Mouse (Mus musculus) spleen, adult 18-20 months (tissue): ENCODE measurements at regions not wholly inside any gene's neighbourhood (a gene's known extent, or its start where the extent isn't known, plus 50 kb on each side); places are given as distances from the start of the nearest gene placed in this dataset.

Experiments used
- DNase-seq, 2 experiments: peaks; one replicate each; pipeline ENCODE4 v3.0.0; 2022; ENCODE audit warnings: mixed read lengths in 2 of 2

DNA sequence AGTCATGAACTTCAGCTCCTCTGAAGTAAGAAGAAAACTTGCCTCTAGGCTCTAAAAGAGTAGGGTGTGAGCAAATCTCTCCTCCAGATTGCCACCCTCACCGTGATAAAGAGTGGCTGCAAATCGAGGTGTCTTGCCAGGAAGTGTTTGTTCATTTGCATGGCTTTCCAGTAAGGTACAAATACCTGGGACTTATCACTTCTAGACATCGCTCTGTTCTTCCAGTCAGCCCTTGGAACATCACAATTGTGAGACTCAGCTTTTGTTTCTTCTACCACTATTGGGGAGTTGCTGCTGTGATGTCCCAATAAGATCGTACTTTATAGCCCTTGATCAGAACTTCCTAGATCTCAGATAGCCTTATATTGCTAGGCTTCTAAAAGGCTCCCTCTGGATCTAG is 566.9 kb upstream of the A1bg start:
- DNase-seq, result no peak

DNA sequence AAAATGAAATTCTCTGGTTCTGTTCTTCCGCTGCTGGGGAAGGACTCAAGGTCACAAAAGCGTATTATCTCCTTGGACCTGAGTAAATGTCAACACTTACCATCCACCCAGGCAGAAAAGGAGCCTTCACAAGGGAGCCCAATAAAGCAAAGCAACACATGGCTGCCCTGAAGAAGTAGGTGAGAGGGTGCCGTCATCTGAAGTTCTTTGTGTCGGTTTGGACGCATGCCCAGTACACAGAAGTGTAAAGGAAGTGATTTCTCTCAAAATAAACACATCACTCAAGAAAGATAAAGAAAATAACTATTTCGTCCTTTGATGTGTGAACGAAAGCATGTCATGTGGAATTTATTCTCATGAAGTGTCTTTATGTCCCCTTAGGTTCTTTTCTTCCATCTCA is 559.0 kb upstream of the A1bg start:
- no peak for DNase-seq

DNA sequence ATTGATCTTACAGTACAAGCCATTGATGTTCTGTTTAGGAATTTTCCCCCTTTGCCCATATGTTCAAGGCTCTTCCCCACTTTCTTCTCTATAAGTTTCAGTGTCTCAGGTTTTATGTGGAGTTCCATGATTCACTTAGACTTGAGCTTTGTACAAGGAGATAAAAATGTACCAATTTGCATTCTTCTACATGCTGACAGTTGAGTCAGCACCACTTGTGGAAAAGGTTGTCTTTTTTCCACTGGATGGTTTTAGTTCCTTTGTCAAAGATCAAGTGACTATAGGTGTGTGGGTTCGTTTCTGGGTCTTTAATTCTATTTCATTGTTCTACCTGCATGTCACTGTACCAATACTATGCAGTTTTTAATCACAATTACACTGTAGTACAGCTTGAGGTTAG is 551.1 kb upstream of the A1bg start:
- DNase-seq, result no peak

DNA sequence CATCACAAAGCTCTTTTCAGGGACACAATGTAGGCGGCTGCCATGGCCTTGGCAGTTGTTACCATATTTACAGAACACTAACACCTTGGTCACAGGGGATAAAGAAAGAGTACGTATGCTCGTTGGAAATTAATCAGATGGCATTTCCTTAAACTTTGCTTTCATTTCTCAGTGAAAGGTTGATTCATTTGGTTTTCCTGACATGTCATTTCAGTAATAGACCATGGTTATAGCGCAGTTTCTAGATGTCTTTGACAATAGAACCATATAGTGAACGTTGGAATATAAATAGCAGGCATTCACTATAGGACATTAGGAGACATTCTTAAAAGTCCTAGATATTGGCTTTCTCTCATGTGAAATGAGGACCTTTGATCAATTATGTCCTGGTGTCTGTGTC is 532.2 kb upstream of the A1bg start:
- no peak for DNase-seq

DNA sequence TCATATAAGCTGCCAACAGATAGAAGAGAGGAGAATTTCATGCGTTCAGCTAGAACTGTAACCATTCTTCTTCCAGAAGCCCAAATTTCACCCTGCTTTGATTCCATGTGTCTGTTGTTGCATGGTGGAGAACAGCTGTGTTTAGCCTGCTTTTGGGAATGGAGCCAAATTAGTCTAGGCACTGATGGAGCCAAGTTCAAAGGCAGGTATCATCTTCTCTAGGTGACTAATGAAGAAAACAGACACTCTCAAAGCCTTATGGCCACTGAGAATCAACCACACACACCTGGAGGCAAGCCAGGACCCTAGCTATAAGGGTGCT is 531.5 kb upstream of the A1bg start:
- no peak for DNase-seq

DNA sequence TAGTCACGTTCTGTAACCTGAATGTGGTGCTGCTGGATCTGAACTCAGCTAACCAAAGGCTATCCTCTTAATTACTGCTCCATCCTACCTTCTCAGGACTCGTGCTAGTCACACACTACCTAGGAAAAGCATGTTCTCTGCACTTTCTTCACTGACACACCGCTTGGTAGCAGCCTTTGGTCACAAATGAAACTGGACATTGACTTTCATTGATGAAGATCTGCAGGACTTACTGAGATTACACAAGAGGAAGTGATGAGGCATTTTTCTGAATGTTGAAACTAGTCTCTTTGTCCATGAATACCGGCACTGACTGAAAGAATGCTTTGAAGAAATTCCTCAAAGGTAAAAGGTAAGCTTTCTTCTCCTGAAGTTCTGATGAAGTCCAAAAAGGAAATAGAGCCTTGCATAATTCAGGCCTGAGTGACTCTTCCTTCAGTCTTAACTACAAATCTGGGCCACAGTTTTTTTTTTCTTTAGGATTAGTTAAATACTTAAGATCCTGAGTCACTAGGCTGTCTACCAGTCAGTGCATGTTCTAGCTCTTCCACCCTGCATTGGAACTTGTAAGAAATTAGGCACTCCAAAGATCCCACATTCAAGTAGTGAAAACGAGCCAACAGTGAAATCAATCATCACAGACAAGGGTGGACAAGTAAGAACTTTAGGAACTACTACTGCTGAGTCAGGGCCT is 531.0 kb upstream of the A1bg start:
- DNase-seq, result no peak

DNA sequence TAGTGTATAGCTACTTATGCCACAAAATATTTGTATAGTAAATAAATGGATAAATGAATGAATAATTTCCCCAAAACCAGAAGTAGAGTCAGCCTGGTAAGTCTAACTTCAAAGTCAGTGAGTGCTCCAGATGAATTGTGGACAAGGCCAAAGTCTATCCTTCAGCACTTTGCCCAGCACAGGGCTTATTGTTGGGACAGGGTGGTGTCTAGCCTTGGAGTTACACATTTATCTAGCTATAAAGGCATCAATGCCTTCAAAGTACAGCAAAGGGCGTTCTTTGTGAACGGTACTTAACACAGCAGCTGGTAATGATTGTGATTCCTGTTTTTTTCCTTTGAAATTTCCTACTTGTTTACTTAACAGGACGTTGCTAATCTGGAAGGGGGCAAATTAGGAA is 527.4 kb upstream of the A1bg start:
- no peak for DNase-seq

DNA sequence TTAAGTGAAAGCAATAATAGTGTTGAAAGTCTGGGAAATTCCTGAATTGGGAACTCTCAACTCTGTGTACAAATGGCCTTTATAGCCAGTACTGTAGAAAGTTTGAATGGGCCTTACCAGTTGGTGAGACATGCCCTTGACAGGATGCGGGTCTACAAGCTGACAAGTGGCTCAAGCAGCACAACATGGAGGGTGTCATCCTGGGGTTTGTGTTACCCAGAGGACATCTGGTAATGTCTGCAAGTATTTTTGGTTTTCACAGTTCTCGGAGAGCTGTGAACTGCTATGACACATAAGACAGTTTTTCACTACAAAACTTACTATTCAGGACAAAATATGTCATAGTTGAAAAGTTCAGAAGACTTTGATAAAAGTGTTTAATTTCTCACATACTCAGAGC is 525.7 kb upstream of the A1bg start:
- no peak for DNase-seq

DNA sequence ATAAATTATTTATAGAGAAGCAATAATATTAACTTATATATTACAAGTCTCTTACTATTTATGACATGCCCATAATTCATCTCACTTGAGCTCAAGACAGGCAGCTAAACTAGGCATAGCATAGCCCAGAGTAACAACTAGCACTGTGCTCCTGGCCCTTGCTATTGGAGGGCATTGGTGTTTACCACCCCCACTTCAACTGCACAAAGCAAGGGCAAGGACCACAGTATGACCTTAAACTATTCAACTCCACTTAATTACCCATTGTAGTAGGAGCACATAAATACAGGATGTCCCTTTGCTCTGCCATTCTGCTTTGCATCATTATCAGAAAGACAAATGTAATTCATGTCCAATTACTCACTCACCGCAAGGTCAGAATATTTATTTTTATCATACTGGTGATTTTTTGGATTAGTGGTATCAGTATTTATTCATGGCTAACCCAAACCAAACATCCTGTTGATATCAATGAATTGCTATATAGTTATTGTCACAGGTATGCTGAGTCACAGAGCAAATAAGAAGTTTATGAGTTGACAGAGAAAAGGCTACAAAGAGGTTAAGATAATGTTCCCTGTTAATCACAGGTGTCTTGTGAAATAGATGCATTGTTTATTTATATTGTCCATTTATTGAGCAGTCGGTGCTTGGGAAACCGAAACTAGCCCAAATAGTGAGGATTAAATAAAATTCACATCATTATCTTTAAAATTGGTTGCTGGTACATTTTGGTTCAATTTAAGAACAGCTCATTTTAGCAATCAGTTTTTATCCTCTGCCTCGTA is 523.4 kb upstream of the A1bg start:
- DNase-seq, result no peak

DNA sequence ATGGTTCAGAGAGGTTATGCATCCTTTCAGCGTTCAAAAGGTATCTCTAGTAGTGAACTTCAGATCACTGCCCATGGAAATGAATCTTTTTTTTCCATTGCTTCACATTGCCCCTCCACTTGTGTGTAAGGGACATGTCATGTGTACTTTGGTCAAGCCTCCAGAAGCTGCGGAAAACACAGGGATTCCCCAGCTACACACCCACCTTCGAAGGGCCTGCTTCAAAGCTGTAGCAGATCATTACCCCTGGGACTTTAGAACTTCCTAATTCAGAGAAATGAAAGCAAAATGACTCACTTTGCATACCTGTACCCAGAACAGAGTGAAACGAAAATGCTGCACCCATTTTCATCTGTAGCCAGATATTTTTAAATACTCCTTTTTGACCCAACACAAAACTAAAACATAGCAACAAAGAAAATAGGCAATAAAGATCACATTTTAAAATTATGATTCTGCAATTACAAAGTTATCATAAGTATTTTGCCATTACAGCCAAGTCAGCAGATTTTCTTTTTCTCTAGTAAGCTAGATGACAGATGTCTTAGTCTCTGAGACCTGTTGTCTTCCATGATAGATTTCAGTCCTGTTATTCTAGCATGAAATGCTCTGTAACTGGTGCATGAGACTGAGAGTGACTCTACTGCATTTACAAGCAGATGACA is 519.1 kb upstream of the A1bg start:
- peak; percentile 30 to 59 for DNase-seq

DNA sequence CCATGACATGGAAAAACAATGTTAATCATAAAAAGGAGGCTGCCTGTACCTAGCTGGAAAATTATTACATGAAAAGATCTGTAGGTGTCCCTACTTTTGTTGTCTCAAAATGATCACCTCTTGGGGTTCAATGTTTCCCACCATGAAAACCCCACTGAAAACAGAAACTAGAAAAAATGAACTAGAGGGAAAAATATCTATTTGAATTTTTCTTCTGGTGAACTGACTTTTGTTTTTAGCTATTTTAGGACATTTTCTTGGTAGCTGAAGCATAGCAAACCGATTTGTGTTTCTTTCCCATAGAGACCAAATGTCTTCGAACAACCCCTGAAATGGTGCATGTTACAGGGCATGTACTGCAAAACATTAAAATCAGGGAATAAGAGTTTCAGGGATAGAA is 518.2 kb upstream of the A1bg start:
- no peak for DNase-seq

DNA sequence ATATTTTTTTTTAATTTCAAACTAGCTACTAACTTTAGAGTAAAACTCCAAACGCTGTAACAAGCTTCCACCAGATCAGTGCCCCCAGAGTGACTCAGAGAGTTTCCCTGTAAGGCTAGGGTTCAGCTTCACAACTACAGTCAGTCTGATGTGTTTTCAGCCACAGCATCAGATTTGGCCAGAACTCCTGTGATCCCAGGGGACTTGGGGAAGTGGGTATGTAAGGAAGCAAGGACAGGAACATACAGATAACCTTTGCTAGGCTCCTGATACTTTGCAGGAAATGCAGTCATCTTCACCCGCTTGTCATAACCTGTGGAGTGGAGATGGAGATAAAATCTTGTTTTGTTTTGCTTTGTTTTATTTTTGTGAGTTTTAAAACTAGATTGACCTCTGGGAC is 517.5 kb upstream of the A1bg start:
- no peak for DNase-seq

DNA sequence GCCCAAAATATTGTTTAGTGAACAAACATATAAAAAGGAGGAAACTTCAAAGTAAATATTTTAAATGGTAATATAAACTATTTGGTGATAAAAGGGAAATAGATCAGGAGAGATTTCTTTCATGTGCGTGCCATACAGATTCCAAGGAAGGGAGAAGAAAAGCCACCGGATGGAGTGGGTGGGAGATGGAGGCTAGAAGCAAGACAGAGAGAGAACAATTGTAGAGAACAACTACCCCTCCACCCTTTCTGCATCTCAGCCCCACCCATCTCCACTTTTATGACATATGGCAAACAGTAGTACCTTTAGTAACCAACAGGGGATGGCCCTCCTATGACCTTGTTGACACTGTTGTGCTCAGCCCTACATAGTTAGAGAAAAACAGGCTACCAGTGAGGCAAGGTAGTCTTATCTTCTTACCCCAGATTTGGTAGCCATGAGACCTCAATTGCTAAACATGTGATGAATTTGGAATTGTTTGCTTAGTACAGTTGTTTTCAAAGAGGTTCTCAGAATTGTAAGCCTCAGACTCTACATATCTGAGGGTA is 516.9 kb upstream of the A1bg start:
- no peak for DNase-seq

DNA sequence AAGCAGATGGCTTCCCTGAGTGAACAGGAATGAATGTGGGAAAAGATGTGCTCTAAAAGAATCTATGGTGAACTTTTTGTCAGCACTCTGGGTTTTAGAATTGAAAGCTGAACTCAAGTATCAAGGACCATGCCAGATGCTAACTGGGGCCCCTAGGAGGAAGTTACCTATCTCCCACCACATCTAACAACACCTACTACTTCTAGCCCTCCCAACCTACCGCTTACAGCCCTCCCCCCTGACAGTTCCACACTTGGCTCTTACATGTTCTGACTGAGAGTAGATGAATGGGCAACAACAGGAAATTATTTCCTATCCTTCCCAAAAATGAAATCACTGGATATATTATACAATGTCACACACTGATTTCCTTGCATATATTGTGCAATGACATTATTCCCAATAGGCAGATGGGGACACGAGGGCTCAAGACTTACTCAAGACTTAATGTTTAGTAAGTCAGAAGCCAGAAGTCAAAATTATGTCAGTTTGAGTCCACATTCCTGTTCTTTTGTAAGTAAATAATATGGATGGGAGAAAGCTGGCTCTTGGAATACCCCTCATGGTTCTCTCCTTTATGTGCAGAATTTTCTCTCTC is 506.1 kb upstream of the A1bg start:
- no peak for DNase-seq

DNA sequence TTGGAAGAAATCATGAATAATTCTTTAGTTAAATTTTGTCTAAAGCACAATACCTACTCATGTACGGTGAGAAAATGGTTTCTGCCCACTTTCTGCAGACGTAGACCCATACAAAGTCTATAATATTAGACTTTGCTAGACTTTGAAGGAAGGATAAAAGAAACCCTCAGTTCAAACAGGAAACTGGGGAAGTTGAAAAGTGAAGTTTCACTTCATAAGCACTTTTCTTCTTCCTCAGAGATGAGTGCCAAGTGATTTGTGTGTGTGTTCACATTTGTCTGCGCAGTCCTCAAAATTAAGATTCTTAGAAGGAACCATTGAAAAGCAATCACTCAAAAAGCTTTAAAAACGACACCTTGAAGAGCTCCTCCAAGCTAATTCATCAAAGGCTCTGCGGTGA is 500.2 kb upstream of the A1bg start:
- DNase-seq, result no peak

DNA sequence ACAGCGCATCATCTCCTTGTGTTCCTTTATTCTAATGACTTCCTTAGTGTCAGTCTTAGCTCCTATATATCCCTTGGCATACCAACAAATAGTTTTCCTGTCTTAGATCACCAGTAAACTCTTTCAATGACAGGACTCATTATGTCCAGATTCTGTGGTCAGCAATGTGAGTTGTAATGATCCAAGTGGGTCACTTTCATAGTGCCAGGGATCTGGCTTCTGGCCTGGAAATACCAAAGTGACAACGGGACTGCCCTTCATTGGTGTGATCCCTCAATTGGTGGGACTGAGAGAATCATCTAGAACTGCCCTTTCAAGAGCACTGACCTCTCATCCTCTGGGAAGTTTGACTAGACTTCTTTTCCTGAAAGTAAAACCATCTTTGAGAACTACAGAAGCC is 494.7 kb upstream of the A1bg start:
- no peak for DNase-seq

DNA sequence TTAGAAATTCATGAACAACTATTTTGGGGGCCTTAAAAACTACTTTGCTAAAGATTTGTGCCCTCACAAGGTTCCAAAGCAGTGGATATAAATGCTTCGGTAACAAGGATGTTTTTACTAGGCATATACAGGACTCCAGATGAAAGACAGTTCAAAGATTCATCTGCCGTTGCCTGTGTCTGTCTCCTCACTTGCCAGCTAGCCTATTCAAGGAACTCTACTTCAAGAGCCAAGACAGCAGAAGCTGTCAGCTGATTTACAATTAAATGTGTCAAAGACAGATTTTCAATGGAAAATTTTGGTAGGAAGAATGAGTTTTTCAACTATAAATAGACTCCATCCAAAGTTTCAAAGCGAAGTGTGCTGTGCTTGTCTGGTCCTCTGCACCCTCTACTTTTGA is 494.0 kb upstream of the A1bg start:
- no peak for DNase-seq

DNA sequence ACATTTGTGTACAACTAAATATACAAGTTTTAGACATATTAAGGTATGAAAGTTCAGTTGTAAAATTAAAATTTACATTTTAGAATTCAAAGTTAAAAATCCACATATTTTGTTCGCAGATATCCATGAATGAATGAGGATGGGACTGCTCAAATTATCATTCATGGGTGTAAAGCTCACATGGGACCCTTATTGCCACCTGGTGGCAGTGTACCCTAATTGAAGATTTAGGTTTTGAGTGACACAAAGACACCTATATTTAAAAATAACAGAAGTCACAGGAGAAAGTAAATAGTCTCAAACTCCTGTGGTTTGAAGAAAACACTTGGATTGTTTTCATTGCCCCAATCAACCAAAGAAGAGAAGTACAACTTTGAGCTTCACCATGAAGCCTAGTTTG is 492.8 kb upstream of the A1bg start:
- peak in 1 of 2 experiments; percentile 53 for DNase-seq

DNA sequence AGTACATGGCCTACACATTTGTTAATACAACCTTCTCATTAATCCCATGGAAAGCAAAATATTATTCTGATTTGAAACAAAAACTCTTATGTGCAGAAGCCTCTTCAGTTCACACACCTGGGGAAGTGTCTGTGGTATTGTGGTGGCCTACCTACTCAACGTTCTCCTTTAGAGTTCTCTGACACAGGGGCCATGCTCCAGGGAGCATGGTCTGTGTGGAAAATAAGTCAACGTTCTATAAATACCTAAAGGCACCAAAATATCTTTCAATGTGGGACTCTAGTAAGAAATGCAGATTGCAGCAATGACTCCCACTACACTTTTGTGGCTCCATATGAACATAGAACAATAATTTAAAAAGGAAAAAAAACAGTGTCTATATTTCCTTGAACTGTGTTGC is 489.0 kb upstream of the A1bg start:
- no peak for DNase-seq

DNA sequence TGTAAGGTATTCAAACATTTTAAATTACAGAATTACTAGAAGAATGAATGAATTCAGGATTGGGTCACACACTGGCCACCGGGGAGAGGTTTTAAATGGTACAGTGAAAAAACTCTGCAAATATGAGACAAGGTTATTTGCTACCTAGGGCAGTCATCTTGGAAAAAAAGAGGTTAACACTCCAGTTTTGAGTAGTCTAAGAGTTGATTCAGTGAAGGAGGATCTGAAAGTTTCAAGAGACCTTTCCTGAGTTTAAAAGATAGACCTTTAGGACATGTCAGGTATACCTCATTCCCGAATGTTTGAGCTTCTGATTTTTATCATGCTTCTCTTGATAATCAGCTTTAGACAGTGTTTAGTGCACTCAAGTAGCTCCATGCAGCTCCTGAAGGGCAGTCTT is 488.0 kb upstream of the A1bg start:
- DNase-seq, result no peak

DNA sequence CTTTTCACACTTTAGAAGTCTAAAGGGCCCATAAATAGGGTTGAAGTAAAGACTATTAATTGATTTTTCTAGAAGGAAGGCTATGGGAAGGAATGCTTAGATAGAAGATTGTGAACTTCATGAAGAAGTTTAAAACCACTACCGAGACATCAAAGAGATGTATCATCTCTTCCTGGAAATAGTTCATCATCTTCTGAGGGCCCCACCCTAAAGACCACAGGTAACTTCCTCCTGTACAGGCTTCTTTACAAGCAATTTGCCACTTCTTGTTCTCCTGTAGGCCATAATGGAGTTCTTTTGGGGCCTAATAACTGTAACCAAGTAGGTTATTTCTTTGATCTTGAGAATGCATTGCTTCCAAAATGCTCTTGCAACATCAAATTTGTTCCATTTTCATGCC is 485.8 kb upstream of the A1bg start:
- DNase-seq, result no peak

DNA sequence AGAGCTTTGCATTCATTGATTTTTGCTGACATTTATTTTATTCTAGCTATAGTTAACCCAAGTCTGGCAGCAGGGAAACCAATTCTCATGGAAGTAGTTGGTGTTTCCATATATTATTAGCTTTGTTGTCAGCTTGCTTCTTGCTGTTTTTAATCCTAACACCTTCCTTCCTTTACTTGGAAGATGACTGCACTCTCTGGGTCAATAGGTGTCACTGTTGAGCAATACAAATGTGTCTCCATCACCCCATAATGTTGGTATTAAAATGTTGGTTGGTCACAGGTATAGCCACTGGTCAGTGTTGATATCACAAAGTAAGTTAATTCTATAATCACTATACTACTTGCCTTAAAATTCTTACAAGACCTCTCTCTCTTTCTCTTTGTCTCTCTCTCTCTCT is 477.9 kb upstream of the A1bg start:
- DNase-seq, result no peak

DNA sequence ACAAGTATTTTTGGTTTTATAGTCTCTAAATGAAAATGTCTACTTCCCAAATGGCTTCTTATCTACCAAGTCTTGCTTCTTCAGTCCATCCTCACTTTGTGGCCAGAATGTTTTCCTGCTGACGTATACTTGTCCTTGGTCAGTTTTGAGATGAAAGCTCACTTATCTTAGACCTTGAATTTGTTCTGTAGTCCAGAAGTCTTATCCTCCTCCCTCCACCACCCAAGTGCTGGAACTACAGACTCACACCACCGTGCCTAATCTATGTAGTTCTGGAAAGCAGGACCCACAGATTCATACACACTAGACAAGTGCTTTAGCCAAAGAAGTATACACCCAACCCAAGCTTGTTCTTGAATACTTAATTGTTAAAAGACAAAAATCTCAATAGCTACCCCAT is 477.2 kb upstream of the A1bg start:
- DNase-seq, result no peak

DNA sequence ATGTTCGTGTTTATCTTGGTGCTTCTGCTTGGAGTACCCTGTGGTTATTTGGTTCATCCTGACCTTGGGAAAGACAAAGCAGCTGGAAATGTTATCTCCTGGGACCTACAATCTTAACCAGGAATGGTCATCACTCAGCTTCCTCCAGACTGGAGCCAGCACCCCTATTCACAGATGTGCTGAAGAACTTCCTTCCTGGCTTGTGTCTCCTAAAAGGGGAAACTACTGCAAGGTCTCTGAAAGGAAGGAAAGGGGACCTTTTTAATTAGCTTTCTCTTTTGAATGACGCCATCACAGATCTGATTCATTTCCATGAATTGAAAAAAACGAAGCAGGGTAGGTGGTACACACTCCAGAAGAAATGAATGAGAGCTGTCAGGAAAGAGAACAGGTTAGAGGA is 476.0 kb upstream of the A1bg start:
- no peak for DNase-seq
